Mouse (Mus musculus) kidney, embryonic 15.5 days (tissue): ENCODE data around the gene Strap. TPM values are rescaled to one million over a fixed set of nuclear protein-coding genes. Genes with fewer than 3 reads are reported as not detected.
A peak's percentile ranks its signal among the peaks of the same experiment; 100 is the strongest.

Experiments
- ATAC-seq: fragments of 200-750 bp; cut with Nextera tagmentation; replicated peaks from 2 replicates; pipeline ENCODE4 v1.8.0; 2017; ENCODE audit warnings: moderate TSS enrichment; ENCODE audit not compliant: low FRiP score
- H3K27ac ChIP-seq: fragments of 300-500 bp; sonication (generic); 2 replicates; pipeline ENCODE4 v1.5.1; 2015; ENCODE audit warnings: mild to moderate bottlenecking, inconsistent platforms
- H3K27me3 ChIP-seq: fragments of 300-500 bp; sonication (generic); 2 replicates; pipeline ENCODE4 v1.6.1; 2015; ENCODE audit warnings: inconsistent platforms
- H3K36me3 ChIP-seq: fragments of 300-500 bp; sonication (generic); 2 replicates; pipeline ENCODE4 v1.6.1; 2015; ENCODE audit warnings: inconsistent platforms
- H3K4me1 ChIP-seq: fragments of 300-500 bp; sonication (generic); 2 replicates; pipeline ENCODE4 v1.6.1; 2015; ENCODE audit warnings: inconsistent platforms
- H3K4me2 ChIP-seq: fragments of 300-500 bp; sonication (generic); 2 replicates; pipeline ENCODE4 v1.6.1; 2015; ENCODE audit warnings: moderate library complexity, mild to moderate bottlenecking, inconsistent platforms
- H3K4me3 ChIP-seq: fragments of 300-500 bp; sonication (generic); replicated peaks from 2 replicates; pipeline ENCODE4 v1.5.1; 2015; ENCODE audit warnings: mild to moderate bottlenecking, inconsistent platforms
- H3K9ac ChIP-seq: fragments of 300-500 bp; sonication (generic); 2 replicates; pipeline ENCODE4 v1.6.1; 2015; ENCODE audit warnings: mild to moderate bottlenecking, inconsistent platforms
- H3K9me3 ChIP-seq: fragments of 300-500 bp; sonication (generic); replicated peaks from 2 replicates; pipeline ENCODE4 v1.6.1; 2016; ENCODE audit warnings: inconsistent platforms
- WGBS: fragments of 180-500 bp; shearing (Covaris S2); methylation state at CpG from one replicate; pipeline ENCODE4 v1.1.7; 2015; ENCODE audit warnings: mixed read lengths; 5-methylcytosine and 5-hydroxymethylcytosine counted together
- polyA plus RNA-seq: library from polyadenylated mRNA; unstranded; fragments of >200 nt; fragmentation: Nextera tagmentation; extraction: Ambion mirVana; gene quantifications from 2 replicates; pipeline ENCODE4 v1.2.1, GENCODE M21; 2015

The Strap gene
- polyA plus RNA-seq, result 165 and 174 TPM in 2 replicates

DNA sequence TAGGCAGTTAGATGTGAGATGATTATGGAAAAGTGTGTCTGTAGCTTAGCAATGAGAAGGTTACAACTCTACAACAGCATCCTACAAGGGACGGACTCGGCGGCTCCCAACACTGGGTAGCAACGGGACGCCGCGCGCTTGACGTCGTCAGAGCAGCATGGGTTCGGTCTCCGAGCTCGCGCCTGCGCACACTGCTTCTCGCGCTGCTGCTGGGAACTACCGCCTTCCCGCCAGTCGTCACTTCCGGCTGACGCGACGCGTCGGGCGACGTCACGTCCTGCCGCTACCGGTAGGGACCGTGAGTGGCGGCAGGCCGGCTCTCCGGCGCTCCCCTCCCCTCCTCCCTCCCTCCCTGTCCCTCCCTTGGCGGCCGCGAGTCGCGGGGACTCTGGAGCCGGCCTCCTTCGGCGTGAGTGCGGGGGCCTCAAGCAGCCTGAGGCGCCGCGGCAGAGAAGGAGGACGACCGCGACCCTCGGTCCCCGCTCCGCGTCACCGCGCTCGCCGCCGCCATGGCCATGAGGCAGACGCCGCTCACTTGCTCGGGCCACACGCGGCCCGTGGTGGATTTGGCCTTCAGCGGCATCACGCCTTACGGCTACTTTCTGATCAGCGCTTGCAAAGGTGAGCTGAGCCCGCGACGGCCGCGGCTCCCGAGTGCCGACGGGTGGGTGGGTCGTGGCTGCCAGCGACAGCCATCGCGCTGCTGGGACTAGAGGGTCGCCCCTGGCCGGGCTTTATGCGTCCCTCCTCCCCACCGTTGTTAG lies at the start of gene Strap:
Strap (plus strand) TSS at position 233 of the 764 bp plus-strand sequence.
- peaks cover 13% of the 10 kb centered on the region for H3K4me1 ChIP-seq
- under 1% methylated on average over 79 of the region's 86 CpGs for WGBS
- peak; percentile 99 for ATAC-seq
- no peaks in the 10 kb centered on the region for H3K9me3 ChIP-seq
- peak within 1 kb of the TSS; percentile 87 for H3K4me2 ChIP-seq
- H3K4me3 ChIP-seq, result peak within 1 kb of the TSS; percentile 95
- H3K27ac ChIP-seq, result peak within 1 kb of the TSS; percentile 84
- H3K9ac ChIP-seq, result peak within 1 kb of the TSS; percentile 81
- peaks cover 18% of the 10 kb centered on the region for H3K27me3 ChIP-seq
- H3K36me3 ChIP-seq, result peaks cover 14% of the 10 kb centered on the region

DNA sequence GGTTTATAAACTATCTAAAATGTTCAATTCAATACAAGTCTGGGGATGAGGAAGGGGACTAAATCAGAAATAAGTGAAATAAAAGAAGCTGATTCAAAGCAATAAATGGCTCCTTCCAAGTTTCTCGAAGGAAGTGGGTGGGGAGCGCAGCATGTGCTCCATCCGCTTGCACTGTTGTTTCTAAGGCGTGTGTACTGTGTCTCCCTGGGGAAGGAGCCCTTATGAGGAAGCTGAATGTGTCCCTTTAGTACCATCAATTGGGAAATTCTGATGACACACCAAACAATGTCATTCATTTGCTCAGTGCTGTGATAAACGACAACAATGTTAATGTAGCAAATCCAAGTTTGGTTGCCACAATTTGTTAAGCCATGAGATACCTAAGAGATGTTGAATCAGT lies 47.2 kb upstream of the Strap start:
- no peak overlapping the region for H3K4me2 ChIP-seq
- H3K9me3 ChIP-seq, result no peaks in the 10 kb centered on the region
- no peaks in the 10 kb centered on the region for H3K36me3 ChIP-seq
- no peak for ATAC-seq
- H3K4me3 ChIP-seq, result no peak overlapping the region
- H3K27ac ChIP-seq, result no peak overlapping the region
- 92% methylated on average over 5 of the region's 5 CpGs for WGBS
- no peak overlapping the region for H3K9ac ChIP-seq
- H3K4me1 ChIP-seq, result no peaks in the 10 kb centered on the region
- no peaks in the 10 kb centered on the region for H3K27me3 ChIP-seq

DNA sequence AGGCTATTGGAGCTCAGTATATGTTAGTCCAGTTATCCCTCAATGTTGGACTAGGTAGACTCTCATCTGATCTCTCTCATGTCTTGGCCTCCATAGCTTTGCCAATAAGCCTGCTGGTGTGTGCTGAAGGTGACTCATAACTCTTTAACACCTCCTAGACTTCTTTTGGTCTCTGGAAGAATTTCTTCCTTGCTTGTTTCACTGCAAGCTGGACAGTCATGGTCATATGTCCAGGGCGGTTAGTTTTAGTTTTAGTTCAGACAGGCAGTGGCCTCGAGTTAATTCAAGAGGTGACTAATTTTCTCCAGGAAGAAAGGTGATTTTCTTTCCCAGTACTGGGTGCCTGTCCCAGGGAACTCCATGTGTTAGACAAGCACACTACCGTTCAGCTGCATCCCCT lies 46.8 kb upstream of the Strap start:
- Histone ChIP-seq H3K27me3 (no peaks in the 10 kb centered on the region), H3K36me3 (no peaks in the 10 kb centered on the region), H3K4me2 (no peak overlapping the region), H3K4me1 (no peaks in the 10 kb centered on the region), H3K4me3 (no peak overlapping the region), H3K9ac (no peak overlapping the region), H3K27ac (no peak overlapping the region), H3K9me3 (no peaks in the 10 kb centered on the region)
- ATAC-seq, result no peak
- WGBS, result 88% methylated on average over 3 of the region's 3 CpGs

DNA sequence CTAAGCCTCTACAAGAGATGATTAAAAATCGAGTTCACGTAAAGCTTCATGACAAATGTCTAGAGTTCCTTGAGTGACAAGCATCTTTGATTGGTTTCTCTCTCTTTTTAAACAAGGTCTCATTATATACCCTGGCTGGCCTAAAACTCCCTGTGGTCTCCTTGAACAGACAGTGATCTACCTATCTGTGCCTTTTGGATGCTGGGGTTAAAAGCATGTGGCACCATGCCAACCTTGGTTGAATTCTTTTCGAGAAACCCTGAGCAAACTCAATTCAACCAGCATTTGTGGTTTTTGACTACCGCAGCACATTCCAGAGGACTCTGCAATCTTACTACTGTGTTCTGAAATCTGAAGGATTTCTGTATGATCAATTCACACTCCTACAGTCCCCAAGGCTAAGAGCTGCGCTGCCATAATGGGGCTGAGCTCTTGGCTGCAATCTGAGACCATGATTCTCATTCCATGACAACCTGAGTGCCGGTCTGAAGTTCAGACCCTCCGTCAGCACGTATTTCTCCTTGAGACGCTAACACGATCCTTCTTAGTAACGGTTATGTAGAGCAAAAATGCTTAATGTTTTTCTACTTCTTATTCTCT lies 46.3 kb upstream of the Strap start:
- no peak overlapping the region for H3K27ac ChIP-seq
- H3K4me1 ChIP-seq, result no peaks in the 10 kb centered on the region
- H3K9me3 ChIP-seq, result no peaks in the 10 kb centered on the region
- H3K27me3 ChIP-seq, result no peaks in the 10 kb centered on the region
- no peak overlapping the region for H3K4me2 ChIP-seq
- H3K4me3 ChIP-seq, result no peak overlapping the region
- 66% methylated on average over 11 of the region's 11 CpGs for WGBS
- no peak for ATAC-seq
- no peak overlapping the region for H3K9ac ChIP-seq
- no peaks in the 10 kb centered on the region for H3K36me3 ChIP-seq

DNA sequence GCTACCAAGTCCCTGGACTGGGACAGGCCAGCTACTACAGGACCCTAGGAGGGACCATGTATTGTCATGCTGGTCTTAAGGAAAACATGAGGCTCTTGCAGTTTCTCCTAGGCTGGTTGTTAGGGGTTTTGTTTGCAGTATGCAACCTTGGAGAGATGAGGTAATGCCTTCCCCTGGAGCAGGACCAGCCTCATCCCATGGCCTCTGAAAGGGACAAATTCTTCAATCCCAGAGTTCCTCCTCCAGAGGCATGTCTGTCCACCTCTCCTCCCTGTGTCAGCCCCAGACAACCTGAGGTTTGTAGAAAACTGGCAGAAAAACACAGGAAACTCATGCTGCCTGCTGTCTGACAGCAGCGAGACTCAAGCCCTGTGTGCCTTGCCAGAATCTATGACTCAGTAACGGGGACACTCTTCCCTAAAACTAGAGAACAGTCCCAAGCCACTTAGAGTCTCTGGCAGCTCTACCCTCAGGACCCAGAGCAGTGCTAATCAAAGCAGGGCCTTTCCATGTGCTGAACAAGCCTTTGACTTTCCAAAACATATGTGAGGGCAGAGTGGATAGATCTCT lies 44.2 kb upstream of the Strap start:
- no peak overlapping the region for H3K9ac ChIP-seq
- no peaks in the 10 kb centered on the region for H3K4me1 ChIP-seq
- H3K4me3 ChIP-seq, result no peak overlapping the region
- H3K27ac ChIP-seq, result no peak overlapping the region
- H3K27me3 ChIP-seq, result no peaks in the 10 kb centered on the region
- H3K9me3 ChIP-seq, result no peaks in the 10 kb centered on the region
- WGBS, result 74% methylated on average over 2 of the region's 2 CpGs
- no peak overlapping the region for H3K4me2 ChIP-seq
- ATAC-seq, result no peak
- no peaks in the 10 kb centered on the region for H3K36me3 ChIP-seq

DNA sequence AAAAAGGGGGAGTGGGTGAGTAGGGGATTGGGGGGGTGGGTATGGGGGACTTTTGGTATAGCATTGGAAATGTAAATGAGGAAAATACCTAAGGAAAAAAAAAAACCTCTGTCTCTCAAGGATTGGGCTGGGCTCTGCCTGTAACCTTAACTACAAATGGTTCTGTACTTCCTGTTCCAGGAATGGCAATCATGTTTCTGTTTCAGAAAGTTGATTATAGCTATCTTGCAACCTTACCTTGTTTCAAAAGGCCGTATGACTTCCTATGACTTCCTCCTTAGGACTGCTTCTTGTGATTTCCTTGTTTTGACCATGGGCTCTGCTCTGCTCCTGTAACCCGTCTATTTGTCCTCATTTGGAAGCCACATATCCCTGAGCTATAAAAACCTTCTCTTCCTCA lies 40.6 kb upstream of the Strap start:
- Histone ChIP-seq H3K4me1 (no peaks in the 10 kb centered on the region), H3K27ac (no peak overlapping the region), H3K9ac (no peak overlapping the region), H3K27me3 (no peaks in the 10 kb centered on the region), H3K36me3 (no peaks in the 10 kb centered on the region), H3K4me2 (no peak overlapping the region), H3K4me3 (no peak overlapping the region), H3K9me3 (no peaks in the 10 kb centered on the region)
- no peak for ATAC-seq
- 68% methylated on average over 2 of the region's 2 CpGs for WGBS

DNA sequence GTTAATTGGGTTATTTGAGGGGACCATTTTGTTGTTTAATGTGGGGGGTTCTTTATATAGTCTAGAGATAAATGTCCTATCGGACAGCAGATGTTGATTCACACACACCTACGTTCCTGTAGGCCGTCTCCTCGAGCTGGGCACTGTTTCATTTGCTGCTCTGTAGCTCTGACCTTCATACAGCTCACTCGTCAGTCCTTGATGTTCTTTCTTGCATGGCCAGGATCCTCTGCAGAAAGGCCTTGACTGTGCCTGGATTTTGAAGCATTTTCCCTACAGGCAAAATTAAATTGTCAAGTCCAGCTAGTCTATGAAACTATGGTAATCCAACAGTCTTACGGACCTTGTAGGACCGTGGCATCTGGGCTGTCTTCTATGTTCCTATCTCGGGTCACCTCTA lies 39.8 kb upstream of the Strap start:
- 88% methylated on average over 8 of the region's 8 CpGs for WGBS
- Histone ChIP-seq H3K36me3 (no peaks in the 10 kb centered on the region), H3K4me2 (no peak overlapping the region), H3K9me3 (no peaks in the 10 kb centered on the region), H3K27ac (no peak overlapping the region), H3K27me3 (no peaks in the 10 kb centered on the region), H3K4me3 (no peak overlapping the region), H3K9ac (no peak overlapping the region), H3K4me1 (no peaks in the 10 kb centered on the region)
- no peak for ATAC-seq

DNA sequence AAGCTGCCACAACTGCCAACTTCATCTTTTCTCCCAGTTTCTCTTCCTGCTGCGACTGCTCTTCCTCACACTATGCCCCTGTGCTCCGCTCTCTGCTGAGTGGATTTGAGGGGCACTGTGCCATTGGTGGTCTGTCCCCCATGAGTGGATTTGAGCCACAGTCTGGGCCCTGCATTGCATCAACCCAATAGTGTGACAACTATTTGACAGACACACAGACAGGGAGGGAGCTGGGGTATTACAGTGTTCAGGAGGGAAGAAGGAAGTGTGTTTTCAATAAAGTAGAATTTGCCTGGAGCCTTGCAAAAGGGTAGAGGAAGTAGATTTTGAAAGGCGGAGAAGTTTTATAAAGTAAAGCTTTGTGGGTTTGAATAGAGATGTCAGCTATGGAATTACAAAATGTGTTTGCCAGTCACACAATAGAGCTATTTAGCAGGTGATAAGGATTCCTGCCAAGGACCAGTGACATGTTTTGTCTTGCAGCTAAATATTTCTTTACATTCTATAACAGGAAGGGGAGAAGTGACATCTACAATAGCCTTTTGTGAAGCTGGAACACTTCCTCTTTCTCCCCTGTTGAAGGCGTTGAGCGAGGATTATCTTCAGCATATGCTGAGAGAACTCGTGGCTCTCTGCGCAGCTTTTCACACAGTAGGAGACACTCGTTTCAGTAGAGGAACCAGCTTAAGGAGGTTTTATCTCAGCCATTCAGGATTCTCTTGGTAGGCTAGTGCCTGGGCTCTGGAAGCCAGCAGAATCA lies 38.3 kb upstream of the Strap start:
- no peak overlapping the region for H3K9ac ChIP-seq
- 77% methylated on average over 8 of the region's 8 CpGs for WGBS
- H3K4me1 ChIP-seq, result no peaks in the 10 kb centered on the region
- H3K27me3 ChIP-seq, result no peaks in the 10 kb centered on the region
- H3K36me3 ChIP-seq, result no peaks in the 10 kb centered on the region
- no peak overlapping the region for H3K4me2 ChIP-seq
- ATAC-seq, result no peak
- no peak overlapping the region for H3K4me3 ChIP-seq
- no peaks in the 10 kb centered on the region for H3K9me3 ChIP-seq
- 0 out of 2 replicates have a peak overlapping the region, but pooled peaks have one; percentile 57 for H3K27ac ChIP-seq

DNA sequence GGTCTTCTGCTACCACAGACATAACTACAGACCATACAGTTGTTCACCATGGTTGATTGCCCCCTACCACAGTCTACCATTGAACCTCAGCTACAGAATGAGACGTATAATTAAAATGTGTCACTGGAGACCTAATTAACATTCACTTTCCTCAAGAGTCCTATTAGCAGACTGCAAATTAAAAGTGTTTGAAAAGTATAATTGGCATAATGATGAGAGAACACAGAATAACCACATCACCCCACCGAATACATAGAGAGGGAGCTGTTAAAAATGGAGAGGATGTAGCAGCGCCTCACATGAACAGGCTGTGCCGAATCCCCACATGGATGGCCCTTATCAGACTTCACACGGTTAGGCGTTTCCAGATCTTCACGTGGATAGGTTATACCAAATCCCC lies 35.4 kb upstream of the Strap start:
- no peak overlapping the region for H3K9ac ChIP-seq
- no peaks in the 10 kb centered on the region for H3K27me3 ChIP-seq
- H3K9me3 ChIP-seq, result no peaks in the 10 kb centered on the region
- no peak for ATAC-seq
- H3K4me2 ChIP-seq, result no peak overlapping the region
- 0 out of 2 replicates have a peak, but pooled peaks cover 6% of the 10 kb centered on the region for H3K4me1 ChIP-seq
- H3K27ac ChIP-seq, result no peak overlapping the region
- H3K36me3 ChIP-seq, result no peaks in the 10 kb centered on the region
- WGBS, result 92% methylated on average over 7 of the region's 7 CpGs
- H3K4me3 ChIP-seq, result no peak overlapping the region

DNA sequence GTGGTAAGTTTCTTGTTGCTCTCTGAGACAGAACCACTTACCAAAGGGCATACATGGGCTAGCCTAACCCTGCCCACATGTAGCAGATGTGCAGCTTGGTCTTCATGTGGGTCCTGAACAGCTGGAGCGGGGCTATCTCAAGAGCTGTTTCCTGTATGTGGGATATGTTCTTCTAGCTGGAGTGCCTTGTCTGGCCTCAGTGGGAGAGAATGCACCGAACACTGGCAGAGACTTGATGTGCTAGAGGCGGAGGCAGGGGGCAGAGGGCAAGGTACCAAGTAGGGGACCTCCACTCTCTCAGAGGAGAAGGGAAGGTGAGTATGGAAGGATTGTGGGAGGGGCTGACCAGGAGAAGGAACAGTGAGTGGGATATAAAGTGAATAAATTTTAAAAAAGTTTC lies 32.7 kb upstream of the Strap start:
- WGBS, result 86% methylated on average over 3 of the region's 3 CpGs
- ATAC-seq, result no peak
- H3K27me3 ChIP-seq, result no peaks in the 10 kb centered on the region

DNA sequence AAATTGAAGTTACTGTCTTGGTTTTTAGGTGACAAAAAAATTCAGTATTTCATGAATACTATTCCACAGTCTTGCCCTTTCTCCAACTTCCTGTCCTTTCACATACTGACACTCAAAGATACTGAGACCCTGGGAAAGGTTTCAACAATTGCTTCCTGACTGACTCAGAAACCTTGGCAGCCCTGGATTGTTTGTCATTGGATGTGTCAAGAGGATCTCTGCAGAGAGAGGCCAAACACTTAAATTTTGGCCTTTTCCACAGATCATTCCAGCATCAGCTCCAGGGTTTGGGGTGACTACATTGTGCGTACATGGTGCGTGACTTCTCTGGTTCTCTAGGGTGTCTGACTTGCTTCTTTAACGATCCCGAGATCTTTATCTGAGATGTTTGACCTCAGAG lies 32.0 kb upstream of the Strap start:
- Histone ChIP-seq H3K9me3 (no peaks in the 10 kb centered on the region), H3K9ac (no peak overlapping the region), H3K4me3 (no peak overlapping the region), H3K4me1 (0 out of 2 replicates have a peak, but pooled peaks cover 6% of the 10 kb centered on the region), H3K4me2 (no peak overlapping the region), H3K27ac (no peak overlapping the region), H3K36me3 (no peaks in the 10 kb centered on the region), H3K27me3 (no peaks in the 10 kb centered on the region)
- WGBS, result 46% methylated on average over 4 of the region's 4 CpGs
- no peak for ATAC-seq

More for the DNA sequence above, 32.7 kb upstream of the Strap start:
- Histone ChIP-seq H3K4me2 (no peak overlapping the region), H3K27ac (no peak overlapping the region), H3K9ac (no peak overlapping the region), H3K4me1 (0 out of 2 replicates have a peak, but pooled peaks cover 6% of the 10 kb centered on the region), H3K36me3 (no peaks in the 10 kb centered on the region), H3K4me3 (no peak overlapping the region), H3K9me3 (no peaks in the 10 kb centered on the region)

DNA sequence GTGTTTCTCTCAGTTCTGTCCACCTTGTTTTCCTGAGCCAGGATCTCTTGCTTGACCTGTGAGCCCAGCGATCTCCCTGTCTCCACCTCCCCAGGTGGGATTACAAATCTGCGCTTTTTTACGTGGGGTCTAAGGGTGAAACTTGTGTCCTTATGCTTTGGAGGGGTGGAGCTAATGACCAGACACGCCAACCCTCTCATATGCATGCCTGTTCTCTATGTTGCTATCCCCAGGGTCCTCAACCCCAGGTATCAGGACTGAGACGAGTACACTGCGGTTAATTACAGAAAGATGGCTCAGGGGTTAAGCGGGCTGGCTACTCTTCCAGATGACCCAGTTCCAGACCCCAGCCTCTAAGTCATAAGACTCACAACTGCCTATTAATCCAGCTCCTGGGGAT lies 31.4 kb upstream of the Strap start:
- H3K9me3 ChIP-seq, result no peaks in the 10 kb centered on the region
- no peak for ATAC-seq
- H3K4me2 ChIP-seq, result no peak overlapping the region
- H3K27ac ChIP-seq, result no peak overlapping the region
- H3K36me3 ChIP-seq, result no peaks in the 10 kb centered on the region
- H3K27me3 ChIP-seq, result no peaks in the 10 kb centered on the region
- WGBS, result 81% methylated on average over 7 of the region's 7 CpGs
- no peak overlapping the region for H3K4me3 ChIP-seq
- 0 out of 2 replicates have a peak, but pooled peaks cover 6% of the 10 kb centered on the region for H3K4me1 ChIP-seq
- H3K9ac ChIP-seq, result no peak overlapping the region
